Comparison of ENCODE assay signal across 29 mouse cellular contexts in the genomic region with DNA sequence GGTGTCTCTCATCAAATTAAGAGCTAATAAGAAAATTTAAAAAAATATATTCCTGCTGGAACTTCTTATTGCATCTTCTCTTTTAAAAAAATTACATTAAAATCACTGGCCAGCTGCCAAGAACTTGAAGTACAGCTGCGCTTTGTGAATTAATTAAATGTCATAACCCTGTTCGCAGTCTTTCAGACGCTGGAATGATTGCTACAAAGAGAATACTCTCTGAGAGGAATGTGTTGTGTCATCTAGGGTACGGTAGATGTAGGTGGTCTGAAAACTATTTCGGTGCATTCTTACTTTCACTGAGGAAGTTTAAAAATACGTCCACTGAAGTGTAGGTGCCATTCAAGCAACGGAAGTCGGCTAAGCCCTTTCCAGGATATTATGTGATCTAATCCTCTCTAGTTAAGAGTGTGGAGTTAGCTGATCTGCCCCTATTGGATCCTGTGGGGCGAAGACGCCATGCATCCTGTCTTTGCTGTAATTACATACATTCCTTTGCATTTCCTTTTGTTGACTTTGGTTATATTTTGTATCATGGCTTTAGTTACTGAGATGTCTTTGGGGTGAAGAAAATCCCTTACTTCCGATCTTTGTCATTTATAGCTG. TPM values are rescaled to one million over a fixed set of nuclear protein-coding genes. Genes with fewer than 3 reads are reported as not detected.
DNase-seq lines count a peak whose midpoint lies in the region; ATAC-seq and TF ChIP-seq lines count a peak whose summit lies in the region.
"Had no signal": no experiment of that assay in that cellular context is flagged by ENCODE, and none has a peak within 500 bp of the region (broad histone marks: within the 10 kb centered on the region; RNA-seq: fewer than 3 reads in every experiment).

No protein-coding gene starts in this region.

- no peak for TF ChIP-seq CTCF in brain, embryonic 14.5 days (IDR thresholded peaks at IDR 0.05; ENCODE audit: borderline replicate concordance, extremely low read depth, insufficient read depth, insufficient read length)

- H3K27ac ChIP-seq in hindbrain, embryonic 16.5 days (ENCODE audit: low read depth, low read length), result no peak overlapping the region
- H3K27ac ChIP-seq in hindbrain, embryonic 10.5 days, result no peak overlapping the region
- no peak overlapping the region for H3K27ac ChIP-seq in lung, embryonic 15.5 days
- H3K27ac ChIP-seq: embryonic facial prominence, embryonic 12.5 days; heart, embryonic 15.5 days; layer of hippocampus, adult 2 months; limb, embryonic 13.5 days; liver, embryonic 13.5 days; midbrain, embryonic 12.5 days; neural tube, embryonic 13.5 days had no signal

- no peak overlapping the region for H3K4me3 ChIP-seq in hindbrain, embryonic 16.5 days (ENCODE audit: low read length)
- no peak overlapping the region for H3K4me3 ChIP-seq in hindbrain, embryonic 10.5 days
- H3K4me3 ChIP-seq in lung, embryonic 15.5 days, result no peak overlapping the region
- H3K4me3 ChIP-seq: embryonic facial prominence, embryonic 12.5 days; heart, embryonic 15.5 days; layer of hippocampus, adult 2 months; limb, embryonic 13.5 days; liver, embryonic 13.5 days; midbrain, embryonic 12.5 days; neural tube, embryonic 13.5 days had no signal

- H3K9ac ChIP-seq in hindbrain, embryonic 16.5 days (ENCODE audit: low read depth, low read length), result no peak overlapping the region
- H3K9ac ChIP-seq in lung, embryonic 15.5 days, result no peak overlapping the region
- H3K9ac ChIP-seq: embryonic facial prominence, embryonic 12.5 days; heart, embryonic 15.5 days; limb, embryonic 13.5 days; liver, embryonic 13.5 days; midbrain, embryonic 12.5 days; neural tube, embryonic 13.5 days had no signal

- H3K4me1 ChIP-seq in hindbrain, embryonic 16.5 days (ENCODE audit: control insufficient read depth, insufficient read depth, low read depth, low read length), result no peaks in the 10 kb centered on the region
- H3K4me1 ChIP-seq in hindbrain, embryonic 10.5 days (replicated peaks), result no peaks in the 10 kb centered on the region
- 0 out of 2 replicates have a peak, but pooled peaks cover 6% of the 10 kb centered on the region for H3K4me1 ChIP-seq in lung, embryonic 15.5 days
- H3K4me1 ChIP-seq: heart, embryonic 15.5 days; liver, embryonic 13.5 days; midbrain, embryonic 12.5 days; neural tube, embryonic 13.5 days had no signal

- H3K4me2 ChIP-seq in hindbrain, embryonic 16.5 days (ENCODE audit: low read length), result no peak overlapping the region
- peak overlapping the region; percentile 10; the same call in 1 of the 2 replicates for H3K4me2 ChIP-seq in lung, embryonic 15.5 days
- H3K4me2 ChIP-seq: embryonic facial prominence, embryonic 12.5 days; heart, embryonic 15.5 days; limb, embryonic 13.5 days; liver, embryonic 13.5 days; midbrain, embryonic 12.5 days; neural tube, embryonic 13.5 days had no signal

- no peaks in the 10 kb centered on the region for H3K36me3 ChIP-seq in hindbrain, embryonic 16.5 days (ENCODE audit: control insufficient read depth, insufficient read depth, low read length)
- no peaks in the 10 kb centered on the region for H3K36me3 ChIP-seq in hindbrain, embryonic 10.5 days
- H3K36me3 ChIP-seq in lung, embryonic 15.5 days, result no peaks in the 10 kb centered on the region
- H3K36me3 ChIP-seq: embryonic facial prominence, embryonic 12.5 days; heart, embryonic 15.5 days; limb, embryonic 13.5 days; liver, embryonic 13.5 days; midbrain, embryonic 12.5 days; neural tube, embryonic 13.5 days had no signal

- no peaks in the 10 kb centered on the region for H3K27me3 ChIP-seq in hindbrain, embryonic 16.5 days (replicated peaks; ENCODE audit: control insufficient read depth, insufficient read depth, low read length)
- no peaks in the 10 kb centered on the region for H3K27me3 ChIP-seq in hindbrain, embryonic 10.5 days (ENCODE audit: insufficient read depth, poor library complexity, severe bottlenecking)
- H3K27me3 ChIP-seq in lung, embryonic 15.5 days, result no peaks in the 10 kb centered on the region
- H3K27me3 ChIP-seq: embryonic facial prominence, embryonic 12.5 days; heart, embryonic 15.5 days; limb, embryonic 13.5 days; liver, embryonic 13.5 days; midbrain, embryonic 12.5 days; neural tube, embryonic 13.5 days had no signal

- 64% methylated on average over 11 of the region's 11 CpGs for WGBS in hindbrain, embryonic 16.5 days
- WGBS in hindbrain, embryonic 10.5 days, result 85% methylated on average over 11 of the region's 11 CpGs
- 33% methylated on average over 11 of the region's 11 CpGs for WGBS in lung, embryonic 15.5 days

- no peak for TF ChIP-seq POLR2A in brain, embryonic 14.5 days (IDR thresholded peaks at IDR 0.05; ENCODE audit: borderline replicate concordance, extremely low read depth, insufficient read depth, insufficient read length, poor library complexity, severe bottlenecking)

- peak; percentile 63; the same call in 1 of the 2 replicates for ATAC-seq in hindbrain, embryonic 16.5 days
- no peak for ATAC-seq in lung, embryonic 15.5 days (ENCODE audit: borderline replicate concordance, extremely low read depth, low FRiP score, low TSS enrichment)
- ATAC-seq: inflammation-experienced regulatory T-cells, adult 6 months had no signal

- H3K9me3 ChIP-seq in hindbrain, embryonic 16.5 days (ENCODE audit: control insufficient read depth, low read length), result no peaks in the 10 kb centered on the region
- no peaks in the 10 kb centered on the region for H3K9me3 ChIP-seq in hindbrain, embryonic 10.5 days
- no peaks in the 10 kb centered on the region for H3K9me3 ChIP-seq in lung, embryonic 15.5 days
- H3K9me3 ChIP-seq: embryonic facial prominence, embryonic 12.5 days; heart, embryonic 15.5 days; limb, embryonic 13.5 days; liver, embryonic 13.5 days; midbrain, embryonic 12.5 days; neural tube, embryonic 13.5 days had no signal

- DNase-seq in hindbrain, embryonic 10.5 days (ENCODE audit: low spot score), result no peak
- DNase-seq in lung, postnatal 10 days, result no peak
- DNase-seq in R1 (ENCODE audit: low read depth, low spot score), result peak; percentile 3
- DNase-seq in brain, embryonic 14.5 days (ENCODE audit: low read depth), result peak; percentile 42
- no peak for DNase-seq in cerebellum, postnatal 4 days (ENCODE audit: low spot score in 2 of 2)
- no peak for DNase-seq in cerebellum, adult 8-10 months
- DNase-seq: adrenal gland, postnatal 10 days; cerebellum, adult 9-10 months; gastrocnemius, postnatal 36 days; heart, postnatal 4 days; kidney, adult 18-20 months; kidney, postnatal 25 days; layer of hippocampus, postnatal 36 days; liver, embryonic 13.5 days; retina, postnatal 1 day; right cerebral cortex, postnatal 25 days; spleen, adult 18-20 months; thymus, postnatal 25 days had no signal

RNA-seq across cellular contexts. Expression of a gene that starts 9.0 kb away (rescaled TPM):
- polyA plus RNA-seq in hindbrain, embryonic 16.5 days (2015; fragmentation: Nextera tagmentation; extraction: Ambion mirVana), result not detected in 2 replicates
- polyA plus RNA-seq in hindbrain, embryonic 10.5 days (2016; fragmentation: Nextera tagmentation; extraction: Ambion mirVana), result not detected in 2 replicates
- polyA plus RNA-seq in lung, embryonic 15.5 days (2015; fragmentation: Nextera tagmentation; extraction: Ambion mirVana), result not detected in 2 replicates
- not detected in 2 replicates for polyA plus RNA-seq in brain, embryonic 14.5 days (2012; rRNA removed)
- polyA plus RNA-seq: C2C12; embryonic facial prominence, embryonic 12.5 days; heart, embryonic 15.5 days; limb, embryonic 13.5 days; liver, embryonic 13.5 days; lung, embryonic 16.5 days; midbrain, embryonic 12.5 days; neural tube, embryonic 13.5 days had no signal

RNA-seq across cellular contexts. Expression of a gene that starts 51.7 kb away (rescaled TPM):
- 32.8 and 36.1 TPM in 2 replicates for polyA plus RNA-seq in hindbrain, embryonic 16.5 days (2015; fragmentation: Nextera tagmentation; extraction: Ambion mirVana)
- 19.2 and 19.8 TPM in 2 replicates for polyA plus RNA-seq in hindbrain, embryonic 10.5 days (2016; fragmentation: Nextera tagmentation; extraction: Ambion mirVana)
- 2.7 and 3.1 TPM in 2 replicates for polyA plus RNA-seq in lung, embryonic 15.5 days (2015; fragmentation: Nextera tagmentation; extraction: Ambion mirVana)
- polyA plus RNA-seq in brain, embryonic 14.5 days (2012; rRNA removed), result 6.4 and 14.8 TPM in 2 replicates
- polyA plus RNA-seq: C2C12 had no signal

Comparison
In these comparisons a context has a peak if more than half of its experiments do, and no peak if none do; other contexts are left out.
1. DNase-seq: peak in R1 (single experiment) and brain, embryonic 14.5 days (single experiment); none in hindbrain, embryonic 10.5 days (single experiment), lung, postnatal 10 days (single experiment), cerebellum, postnatal 4 days (0 of 2) and cerebellum, adult 8-10 months (single experiment).